Mouse (Mus musculus) thymus, postnatal 0 days (tissue): ENCODE data around the gene Cgnl1. TPM values are rescaled to one million over a fixed set of nuclear protein-coding genes. Genes with fewer than 3 reads are reported as not detected.

Experiments used
- DNase-seq: peaks from one replicate; pipeline ENCODE4 v3.0.0-alpha.2; 2015; ENCODE audit warnings: low spot score
- polyA plus RNA-seq: library from polyadenylated mRNA; unstranded; fragments of >200 nt; fragmentation: Nextera tagmentation; extraction: Ambion mirVana; gene quantifications from 2 replicates; pipeline ENCODE4 v1.2.1, GENCODE M21; 2015

Cgnl1 gene
- 1.1 TPM in 2 replicates for polyA plus RNA-seq

- peak; percentile 3 for DNase-seq
Observed at GRCm38 (mm10) chr9:71770991-71771767, at the start of gene Cgnl1. Gene Cgnl1, minus strand, starts transcription at chr9:71771602.

- DNase-seq, result no peak
Observed at GRCm38 (mm10) chr9:71818453-71818852, 47.1 kb upstream of the Cgnl1 start.

GRCm38 (mm10) chr9:71816121-71816520 is 44.7 kb upstream of the Cgnl1 start:
- no peak for DNase-seq

GRCm38 (mm10) chr9:71813565-71813964 is 42.2 kb upstream of the Cgnl1 start:
- DNase-seq, result no peak

GRCm38 (mm10) chr9:71812914-71813313 is 41.5 kb upstream of the Cgnl1 start:
- no peak for DNase-seq

- no peak for DNase-seq
Observed at GRCm38 (mm10) chr9:71812402-71812801, 41.0 kb upstream of the Cgnl1 start.

GRCm38 (mm10) chr9:71811404-71811803 is 40.0 kb upstream of the Cgnl1 start:
- DNase-seq, result no peak

- no peak for DNase-seq
Observed at GRCm38 (mm10) chr9:71810723-71811122, 39.3 kb upstream of the Cgnl1 start.

GRCm38 (mm10) chr9:71808640-71809254 is 37.3 kb upstream of the Cgnl1 start:
- DNase-seq, result no peak

GRCm38 (mm10) chr9:71807801-71808200 is 36.4 kb upstream of the Cgnl1 start:
- no peak for DNase-seq

- peak; percentile 53 for DNase-seq
Observed at GRCm38 (mm10) chr9:71806422-71806805, 35.0 kb upstream of the Cgnl1 start.

- no peak for DNase-seq
Observed at GRCm38 (mm10) chr9:71805646-71806421, 34.4 kb upstream of the Cgnl1 start.

- DNase-seq, result no peak
Observed at GRCm38 (mm10) chr9:71804116-71804515, 32.7 kb upstream of the Cgnl1 start.

GRCm38 (mm10) chr9:71803281-71803680 is 31.9 kb upstream of the Cgnl1 start:
- DNase-seq, result no peak

- DNase-seq, result no peak
Observed at GRCm38 (mm10) chr9:71799598-71799997, 28.2 kb upstream of the Cgnl1 start.

GRCm38 (mm10) chr9:71798176-71798575 is 26.8 kb upstream of the Cgnl1 start:
- DNase-seq, result no peak

GRCm38 (mm10) chr9:71777404-71777803 is 6.0 kb upstream of the Cgnl1 start:
- peak; percentile 11 for DNase-seq

- no peak for DNase-seq
Observed at GRCm38 (mm10) chr9:71776337-71776736, 4.9 kb upstream of the Cgnl1 start.

GRCm38 (mm10) chr9:71773563-71773962 is 2.2 kb upstream of the Cgnl1 start:
- DNase-seq, result peak; percentile 44

GRCm38 (mm10) chr9:71772338-71772737 is 936 bp upstream of the Cgnl1 start:
- DNase-seq, result peak; percentile 58

- DNase-seq, result no peak
Observed at GRCm38 (mm10) chr9:71770484-71770883, 918 bp downstream of the Cgnl1 start.

- DNase-seq, result no peak
Observed at GRCm38 (mm10) chr9:71769701-71770100, 1.7 kb downstream of the Cgnl1 start.
